In genomic region chr4:143412219-143413092, GRCm38 (mm10) we compare ENCODE assay signal across 8 mouse cellular contexts. TPM values are rescaled to one million over a fixed set of nuclear protein-coding genes. Genes with fewer than 3 reads are reported as not detected.
A peak's percentile ranks its signal among the peaks of the same experiment; 100 is the strongest.
DNase-seq lines count a peak whose midpoint lies in the region; ATAC-seq lines count a peak whose summit lies in the region.

Gene Pramef8 (plus strand): TSS chr4:143412426.

- no peaks in the 10 kb centered on the region for H3K27me3 ChIP-seq in heart, embryonic 14.5 days (ENCODE audit: control insufficient read depth, insufficient read depth, low read length)
- H3K27me3 ChIP-seq in liver, embryonic 13.5 days, result no peaks in the 10 kb centered on the region
- H3K27me3 ChIP-seq in stomach, embryonic 16.5 days (ENCODE audit: control insufficient read depth, insufficient read depth, low read length), result no peaks in the 10 kb centered on the region

- peaks cover 2 to 4% of the 10 kb centered on the region in 2 experiments; a peak in 2 of 4 replicates for H3K4me1 ChIP-seq in heart, embryonic 14.5 days (ENCODE audit: control insufficient read depth in 2 of 2, insufficient read depth in 2 of 2, low read length in 2 of 2)
- H3K4me1 ChIP-seq in liver, embryonic 13.5 days (replicated peaks), result peaks cover 10% of the 10 kb centered on the region; the same call in 1 of the 2 replicates
- 0 out of 2 replicates have a peak, but pooled peaks cover 7% of the 10 kb centered on the region for H3K4me1 ChIP-seq in stomach, embryonic 16.5 days (ENCODE audit: control insufficient read depth, insufficient read depth, low read length)

- H3K9me3 ChIP-seq in heart, embryonic 14.5 days (ENCODE audit: control insufficient read depth, low read length), result no peaks in the 10 kb centered on the region
- no peaks in the 10 kb centered on the region for H3K9me3 ChIP-seq in liver, embryonic 13.5 days (replicated peaks)
- H3K9me3 ChIP-seq in stomach, embryonic 16.5 days (replicated peaks; ENCODE audit: control insufficient read depth, low read length), result 0 out of 2 replicates have a peak, but pooled peaks cover 4% of the 10 kb centered on the region

- DNase-seq in CD4-positive, CD25-positive, alpha-beta regulatory T cell, adult 2 months (ENCODE audit: low read depth, low spot score), result peak; percentile 94
- DNase-seq in c-Kit-negative CD71-positive TER-119-positive erythroid progenitor cells, embryonic 14.5 days (ENCODE audit: low read depth, low spot score), result peak; percentile 86
- peak; percentile 94 for DNase-seq in fibroblast of lung, adult 2 months (ENCODE audit: low read depth)
- DNase-seq in kidney, postnatal 14 days, result peak; percentile 93
- DNase-seq in liver, embryonic 13.5 days, result peak; percentile 82
- DNase-seq in neural tube, embryonic 10.5 days (ENCODE audit: extremely low spot score, low spot score), result peak; percentile 89

- H3K36me3 ChIP-seq in heart, embryonic 14.5 days (ENCODE audit: control insufficient read depth, insufficient read depth, low read length), result peaks cover 28% of the 10 kb centered on the region
- H3K36me3 ChIP-seq in liver, embryonic 13.5 days, result peaks cover 29% of the 10 kb centered on the region
- H3K36me3 ChIP-seq in stomach, embryonic 16.5 days (ENCODE audit: control insufficient read depth, insufficient read depth, low read length), result peaks cover 17% of the 10 kb centered on the region; the same call in 1 of the 2 replicates

- peak within 1 kb of the TSS; percentile 71 to 80 for H3K4me3 ChIP-seq in heart, embryonic 14.5 days (ENCODE audit: control insufficient read depth in 1 of 2, insufficient read depth in 1 of 2, low read depth in 1 of 2, low read length in 2 of 2)
- peak within 1 kb of the TSS; percentile 72 for H3K4me3 ChIP-seq in liver, embryonic 13.5 days (replicated peaks)
- peak within 1 kb of the TSS; percentile 72 for H3K4me3 ChIP-seq in stomach, embryonic 16.5 days (replicated peaks; ENCODE audit: low read length)

- peak within 1 kb of the TSS; percentile 71 for H3K4me2 ChIP-seq in heart, embryonic 14.5 days (ENCODE audit: low read length)
- peak within 1 kb of the TSS; percentile 62 for H3K4me2 ChIP-seq in liver, embryonic 13.5 days
- H3K4me2 ChIP-seq in stomach, embryonic 16.5 days (ENCODE audit: low read depth, low read length), result peak within 1 kb of the TSS; percentile 60

- peak within 1 kb of the TSS; percentile 78 for H3K9ac ChIP-seq in heart, embryonic 14.5 days (ENCODE audit: low read length)
- peak within 1 kb of the TSS; percentile 72 for H3K9ac ChIP-seq in liver, embryonic 13.5 days
- peak within 1 kb of the TSS; percentile 74 for H3K9ac ChIP-seq in stomach, embryonic 16.5 days (ENCODE audit: low read length)

- WGBS in heart, embryonic 14.5 days, result under 1% methylated on average over 50 of the region's 50 CpGs
- WGBS in liver, embryonic 13.5 days (ENCODE audit: insufficient replicate concordance), result 1% methylated on average over 50 of the region's 50 CpGs
- under 1% methylated on average over 50 of the region's 50 CpGs for WGBS in stomach, embryonic 16.5 days

- peak; percentile 88 for ATAC-seq in heart, embryonic 14.5 days (ENCODE audit: insufficient number of reproducible peaks, insufficient read depth, low FRiP score, low read depth)
- peak; percentile 95 for ATAC-seq in liver, embryonic 13.5 days (ENCODE audit: low read depth)
- ATAC-seq in stomach, embryonic 16.5 days (ENCODE audit: insufficient read depth, low FRiP score), result peak; percentile 94

- H3K27ac ChIP-seq in heart, embryonic 14.5 days (replicated peaks in 1 of 2; ENCODE audit: control insufficient read depth in 1 of 2, insufficient read depth in 1 of 2, low read depth in 2 of 2, low read length in 2 of 2), result peak within 1 kb of the TSS; percentile 77 to 88
- peak within 1 kb of the TSS; percentile 80 for H3K27ac ChIP-seq in liver, embryonic 13.5 days
- peak within 1 kb of the TSS; percentile 84 for H3K27ac ChIP-seq in stomach, embryonic 16.5 days (ENCODE audit: low read length)

RNA-seq across cellular contexts. Expression of gene Pramef8, which starts in this region (rescaled TPM):
- 12.7 and 13.4 TPM in 2 replicates for polyA plus RNA-seq in heart, embryonic 14.5 days (2014; fragmentation: Nextera tagmentation; extraction: Ambion mirVana)
- 4.0 and 5.6 TPM in 2 replicates for polyA plus RNA-seq in liver, embryonic 13.5 days (2015; fragmentation: Nextera tagmentation; extraction: Ambion mirVana)
- polyA plus RNA-seq in stomach, embryonic 16.5 days (2015; fragmentation: Nextera tagmentation; extraction: Ambion mirVana), result 15.1 and 15.2 TPM in 2 replicates

Comparison
In these comparisons a context has a peak if more than half of its experiments do, and no peak if none do; other contexts are left out.
1. Peak in every context shown above with its lines: DNase-seq, ATAC-seq, H3K4me3 ChIP-seq and H3K27ac ChIP-seq.